Mouse (Mus musculus): ENCODE results near the gene Tle1.

GRCm38 (mm10) chr4:72232206-72232605 lies 31.5 kb upstream of the Tle1 start:
- TF ChIP-seq CTCF (IDR thresholded peaks at IDR 0.05; ENCODE audit: extremely low read depth, insufficient read depth, insufficient read length, insufficient replicate concordance) = no peak
- no peak for TF ChIP-seq POLR2A (IDR thresholded peaks at IDR 0.05; ENCODE audit: low read depth, low read length)

Data from spleen, adult 2 months (tissue).